Mouse (Mus musculus) thymus, postnatal 10 days (tissue): Measurements from ENCODE around the gene Vav3.
A peak's percentile ranks its signal among the peaks of the same experiment; 100 is the strongest.
"Not testable (repeated sequence)": the region's sequence is repeated elsewhere in the genome, so short reads cannot be mapped to it uniquely, and the experiment has no call there.

Experiments
- DNase-seq, 2 experiments: peaks; one replicate each; pipeline ENCODE4 v3.0.0; 2021; ENCODE audit warnings: low spot score in 2 of 2

Gene Vav3

GRCm38 (mm10) chr3:109444077-109444476, 103.6 kb downstream of the Vav3 start:
- no peak for DNase-seq

- DNase-seq, result no peak
Measured at GRCm38 (mm10) chr3:109446903-109447302, 106.5 kb downstream of the Vav3 start.

- DNase-seq, result not testable (repeated sequence)
Measured at GRCm38 (mm10) chr3:109448249-109448648, 107.8 kb downstream of the Vav3 start.

- DNase-seq, result no peak
Measured at GRCm38 (mm10) chr3:109451966-109452365, 111.5 kb downstream of the Vav3 start.

GRCm38 (mm10) chr3:109454633-109455032, 114.2 kb downstream of the Vav3 start:
- no peak for DNase-seq

- DNase-seq, result no peak
Measured at GRCm38 (mm10) chr3:109456340-109456739, 115.9 kb downstream of the Vav3 start.

GRCm38 (mm10) chr3:109463684-109464083, 123.2 kb downstream of the Vav3 start:
- no peak for DNase-seq

- no peak for DNase-seq
Measured at GRCm38 (mm10) chr3:109464600-109464999, 124.1 kb downstream of the Vav3 start.

- no peak for DNase-seq
Measured at GRCm38 (mm10) chr3:109466541-109466940, 126.1 kb downstream of the Vav3 start.

GRCm38 (mm10) chr3:109467288-109467687, 126.8 kb downstream of the Vav3 start:
- no peak for DNase-seq

- DNase-seq, result no peak
Measured at GRCm38 (mm10) chr3:109469465-109469864, 129.0 kb downstream of the Vav3 start.

GRCm38 (mm10) chr3:109470651-109471255, 130.3 kb downstream of the Vav3 start:
- DNase-seq, result no peak

GRCm38 (mm10) chr3:109476521-109476920, 136.1 kb downstream of the Vav3 start:
- DNase-seq, result no peak

- no peak for DNase-seq
Measured at GRCm38 (mm10) chr3:109478297-109478696, 137.8 kb downstream of the Vav3 start.

- no peak for DNase-seq
Measured at GRCm38 (mm10) chr3:109480625-109481024, 140.2 kb downstream of the Vav3 start.

- DNase-seq, result no peak
Measured at GRCm38 (mm10) chr3:109486786-109487185, 146.3 kb downstream of the Vav3 start.

GRCm38 (mm10) chr3:109487823-109488222, 147.4 kb downstream of the Vav3 start:
- DNase-seq, result no peak

- no peak for DNase-seq
Measured at GRCm38 (mm10) chr3:109488750-109489171, 148.3 kb downstream of the Vav3 start.

GRCm38 (mm10) chr3:109490561-109491296, 150.3 kb downstream of the Vav3 start:
- DNase-seq, result no peak

GRCm38 (mm10) chr3:109491568-109491967, 151.1 kb downstream of the Vav3 start:
- DNase-seq, result peak; percentile 24 to 76

GRCm38 (mm10) chr3:109496461-109496860, 156.0 kb downstream of the Vav3 start:
- DNase-seq, result no peak

- no peak for DNase-seq
Measured at GRCm38 (mm10) chr3:109497074-109497473, 156.6 kb downstream of the Vav3 start.

- DNase-seq, result no peak
Measured at GRCm38 (mm10) chr3:109499861-109500456, 159.5 kb downstream of the Vav3 start.
